Mouse (Mus musculus) stomach, postnatal 0 days (tissue): ENCODE measurements around the gene Mpg. TPM values are rescaled to one million over a fixed set of nuclear protein-coding genes. Genes with fewer than 3 reads are reported as not detected.

ENCODE experiments used
- ATAC-seq: fragments of 200-750 bp; cut with Nextera tagmentation; 2 replicates; pipeline ENCODE4 v1.8.0; 2017; ENCODE audit not compliant: low FRiP score, low TSS enrichment
- DNase-seq: peaks from one replicate; pipeline ENCODE4 v3.0.0-alpha.2; 2016; ENCODE audit warnings: low spot score
- H3K27ac ChIP-seq: fragments of 300-500 bp; sonication (generic); replicated peaks from 2 replicates; pipeline ENCODE4 v1.5.1; 2014; ENCODE audit warnings: mild to moderate bottlenecking, control low read depth
- H3K27me3 ChIP-seq: fragments of 300-500 bp; sonication (generic); 2 replicates; pipeline ENCODE4 v1.6.1; 2014; ENCODE audit warnings: low read length; ENCODE audit not compliant: control insufficient read depth, insufficient read depth
- H3K36me3 ChIP-seq: fragments of 300-500 bp; sonication (generic); 2 replicates; pipeline ENCODE4 v1.6.1; 2014; ENCODE audit warnings: low read length, mixed read lengths; ENCODE audit not compliant: control insufficient read depth, insufficient read depth
- H3K4me1 ChIP-seq: fragments of 300-500 bp; sonication (generic); replicated peaks from 2 replicates; pipeline ENCODE4 v1.6.1; 2014; ENCODE audit warnings: antibody characterized with exemption; ENCODE audit not compliant: control insufficient read depth, insufficient read depth
- H3K4me2 ChIP-seq: fragments of 300-500 bp; sonication (generic); replicated peaks from 2 replicates; pipeline ENCODE4 v1.6.1; 2014; ENCODE audit warnings: low read depth, mild to moderate bottlenecking, control low read depth, moderate library complexity
- H3K4me3 ChIP-seq: fragments of 300-500 bp; sonication (generic); 2 replicates; pipeline ENCODE4 v1.5.1; 2014; ENCODE audit warnings: low read depth, low read length, control low read depth
- H3K9ac ChIP-seq: fragments of 300-500 bp; sonication (generic); 2 replicates; pipeline ENCODE4 v1.6.1; 2014; ENCODE audit warnings: mild to moderate bottlenecking, low read length, control low read depth, mixed read lengths
- H3K9me3 ChIP-seq: fragments of 300-500 bp; sonication (generic); 2 replicates; pipeline ENCODE4 v1.6.1; 2016; ENCODE audit warnings: low read length; ENCODE audit not compliant: control insufficient read depth
- CTCF ChIP-seq: IDR thresholded peaks from 2 replicates; pipeline ENCODE4 v1.5.1; 2016; ENCODE audit warnings: antibody characterized with exemption, low read depth, mild to moderate bottlenecking, moderate library complexity
- EP300 ChIP-seq: optimal IDR thresholded peaks from 2 replicates; pipeline ENCODE3; 2016; ENCODE audit warnings: antibody characterized with exemption
- WGBS: fragments of 180-500 bp; shearing (Covaris S2); extraction: QIAGEN DNeasy Blood & Tissue Kit; methylation state at CpG from one replicate; pipeline ENCODE4 v1.1.7; 2014; 5-methylcytosine and 5-hydroxymethylcytosine counted together
- polyA plus RNA-seq: library from polyadenylated mRNA; unstranded; fragments of >200 nt; fragmentation: Nextera tagmentation; extraction: Ambion mirVana; gene quantifications from 2 replicates; pipeline ENCODE4 v1.2.1, GENCODE M21; 2015

Mpg gene
- polyA plus RNA-seq = 19.9 and 22.1 TPM in 2 replicates

DNA sequence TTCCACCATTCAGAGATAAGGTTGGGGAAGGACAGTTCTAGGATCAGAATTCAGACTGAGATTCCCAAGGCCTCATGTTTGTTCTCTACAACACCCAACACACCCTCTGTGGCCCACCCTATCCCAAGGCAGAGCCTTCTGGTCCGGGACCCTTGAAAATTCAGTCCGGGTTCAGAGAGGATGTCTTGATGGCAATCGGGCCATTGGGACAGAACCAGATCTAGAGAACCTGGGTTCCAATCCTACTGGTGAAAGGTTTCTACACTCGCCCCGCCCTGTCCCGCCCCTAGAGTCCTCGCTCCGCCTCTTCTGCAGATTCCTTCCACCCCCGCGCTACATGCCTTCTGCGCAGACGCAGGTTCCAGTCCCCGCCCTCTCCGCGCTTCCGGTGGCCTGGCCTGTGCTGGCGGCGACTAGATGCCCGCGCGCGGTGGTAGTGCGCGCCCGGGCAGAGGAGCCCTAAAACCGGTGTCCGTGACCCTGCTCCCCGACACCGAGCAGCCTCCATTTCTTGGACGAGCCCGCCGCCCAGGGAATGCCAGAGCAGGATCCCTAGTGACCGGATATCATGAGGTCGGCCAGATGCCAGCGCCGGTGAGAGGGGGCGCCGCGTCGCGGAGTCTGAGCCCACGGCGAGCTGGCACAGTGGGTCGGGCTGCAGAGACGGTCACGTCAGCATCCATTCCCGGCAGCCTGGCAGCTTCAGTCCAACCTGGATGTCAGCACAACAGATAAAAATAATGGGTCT, at the start of gene Mpg:
Gene Mpg (plus strand): TSS at position 382 of the 748 bp plus-strand sequence.
- Histone ChIP-seq H3K36me3 (peaks cover 4% of the 10 kb centered on the region), H3K9me3 (no peaks in the 10 kb centered on the region), H3K27me3 (no peaks in the 10 kb centered on the region), H3K9ac (peak within 1 kb of the TSS; percentile 74), H3K4me3 (peak within 1 kb of the TSS; percentile 65), H3K4me2 (peak within 1 kb of the TSS; percentile 89), H3K27ac (peak within 1 kb of the TSS; percentile 93), H3K4me1 (peaks cover 25% of the 10 kb centered on the region)
- no peak for TF ChIP-seq EP300
- no peak; the same call in 1 of the 2 replicates for TF ChIP-seq CTCF
- ATAC-seq (peak; percentile 79), DNase-seq (peak; percentile 94)
- 3% methylated on average over 47 of the region's 47 CpGs for WGBS

- no peaks in the 10 kb centered on the region for H3K36me3 ChIP-seq
- ATAC-seq (no peak), DNase-seq (no peak)
- no peaks in the 10 kb centered on the region for H3K4me1 ChIP-seq
- H3K9ac ChIP-seq = no peak overlapping the region
- 53% methylated on average over 1 of the region's 1 CpGs for WGBS
- no peaks in the 10 kb centered on the region for H3K9me3 ChIP-seq
- H3K4me3 ChIP-seq = no peak overlapping the region
- H3K27ac ChIP-seq = no peak overlapping the region
- no peak overlapping the region for H3K4me2 ChIP-seq
- no peaks in the 10 kb centered on the region for H3K27me3 ChIP-seq
- TF ChIP-seq EP300 (no peak), CTCF (no peak)
Observed at GRCm38 (mm10) chr11:32178506-32178905, 47.8 kb upstream of the Mpg start.

DNA sequence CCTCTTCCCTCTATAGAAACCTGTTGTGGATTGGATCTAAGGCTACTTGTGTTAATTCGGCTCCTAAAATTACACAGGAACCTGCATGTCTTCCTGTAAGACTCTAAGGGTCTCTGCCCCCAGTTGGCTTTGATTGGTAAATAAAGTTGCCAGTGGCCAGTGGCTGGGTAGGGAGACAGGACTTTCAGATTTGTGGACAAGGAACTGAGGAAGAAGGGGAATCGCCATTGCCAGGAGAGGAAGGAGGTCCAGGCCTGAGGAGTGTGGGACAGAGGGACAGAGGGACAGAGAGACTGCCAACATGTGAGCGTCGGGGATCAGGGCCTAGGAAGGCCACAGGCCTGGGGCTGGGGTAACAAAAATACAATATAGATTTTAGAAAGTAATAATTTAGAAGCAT, 45.1 kb upstream of the Mpg start:
- DNase-seq = no peak

DNA sequence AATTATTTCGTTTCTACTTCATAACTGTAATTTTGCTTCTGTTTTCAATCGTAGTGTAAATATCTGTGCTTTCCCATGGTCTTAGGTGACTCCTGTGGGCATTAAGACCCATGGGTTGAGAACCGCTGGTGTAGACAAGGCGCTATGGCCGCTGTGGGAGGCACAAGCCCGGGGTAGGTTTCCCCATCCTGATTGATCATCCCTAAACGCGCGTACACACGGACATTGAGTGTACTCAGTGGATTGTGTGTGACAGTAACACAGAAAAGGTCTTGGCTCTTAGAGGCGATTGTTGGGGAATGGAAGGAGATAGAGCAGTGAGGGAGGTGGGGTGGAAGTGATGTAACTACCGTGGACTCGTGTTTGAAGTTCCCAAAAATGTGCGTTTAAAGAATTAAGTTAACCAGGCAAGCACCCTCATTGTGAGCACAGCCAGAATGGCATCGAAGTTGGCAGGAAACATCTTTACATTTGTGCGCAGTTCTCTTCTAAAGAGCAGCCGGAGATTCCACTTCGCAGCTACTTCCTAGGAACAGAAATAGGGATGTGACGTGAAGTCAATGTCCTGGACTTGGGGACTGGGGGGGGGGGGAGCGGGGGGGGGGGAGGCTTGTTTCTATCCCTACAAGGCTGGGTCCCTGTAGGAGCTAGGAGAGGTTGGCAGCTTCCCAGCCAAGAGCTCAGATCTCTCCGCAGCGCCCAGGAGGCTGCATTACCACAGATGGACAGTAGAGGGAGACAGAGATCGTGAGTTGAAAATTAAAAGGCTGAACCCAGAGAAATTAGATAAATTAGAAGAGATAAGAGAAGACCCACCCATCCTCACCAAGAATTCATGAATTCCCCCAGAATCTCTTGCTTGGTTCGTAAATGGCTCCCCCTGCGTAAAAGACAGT, 44.1 kb upstream of the Mpg start:
- H3K36me3 ChIP-seq = no peaks in the 10 kb centered on the region
- H3K4me3 ChIP-seq = no peak overlapping the region
- H3K9ac ChIP-seq = no peak overlapping the region
- H3K27ac ChIP-seq = no peak overlapping the region
- no peaks in the 10 kb centered on the region for H3K9me3 ChIP-seq
- no peaks in the 10 kb centered on the region for H3K27me3 ChIP-seq
- WGBS = 42% methylated on average over 24 of the region's 25 CpGs
- DNase-seq = peak; percentile 76
- ATAC-seq = no peak
- H3K4me2 ChIP-seq = no peak overlapping the region
- TF ChIP-seq CTCF (peak; percentile 91), EP300 (no peak)
- H3K4me1 ChIP-seq = no peaks in the 10 kb centered on the region

More for the DNA sequence above, 45.1 kb upstream of the Mpg start:
- Histone ChIP-seq H3K9ac (no peak overlapping the region), H3K4me2 (no peak overlapping the region), H3K27ac (no peak overlapping the region), H3K27me3 (no peaks in the 10 kb centered on the region), H3K4me3 (no peak overlapping the region), H3K9me3 (no peaks in the 10 kb centered on the region), H3K36me3 (no peaks in the 10 kb centered on the region), H3K4me1 (no peaks in the 10 kb centered on the region)
- ATAC-seq = no peak
- 79% methylated on average over 4 of the region's 4 CpGs for WGBS
- TF ChIP-seq EP300 (no peak), CTCF (no peak)

- 87% methylated on average over 8 of the region's 8 CpGs for WGBS
- Histone ChIP-seq H3K9ac (no peak overlapping the region), H3K4me2 (no peak overlapping the region), H3K36me3 (no peaks in the 10 kb centered on the region), H3K4me3 (no peak overlapping the region), H3K27ac (no peak overlapping the region), H3K9me3 (no peaks in the 10 kb centered on the region), H3K4me1 (no peaks in the 10 kb centered on the region), H3K27me3 (no peaks in the 10 kb centered on the region)
- ATAC-seq (no peak), DNase-seq (no peak)
- TF ChIP-seq CTCF = no peak
- TF ChIP-seq EP300 = no peak
Observed at GRCm38 (mm10) chr11:32184469-32184868, 41.8 kb upstream of the Mpg start.

- Histone ChIP-seq H3K4me2 (no peak overlapping the region), H3K9me3 (no peaks in the 10 kb centered on the region), H3K27ac (no peak overlapping the region), H3K4me3 (no peak overlapping the region), H3K36me3 (no peaks in the 10 kb centered on the region), H3K9ac (no peak overlapping the region), H3K4me1 (no peaks in the 10 kb centered on the region), H3K27me3 (no peaks in the 10 kb centered on the region)
- ATAC-seq (no peak), DNase-seq (no peak)
- TF ChIP-seq CTCF (no peak), EP300 (no peak)
- 88% methylated on average over 3 of the region's 3 CpGs for WGBS
Observed at GRCm38 (mm10) chr11:32186031-32186430, 40.3 kb upstream of the Mpg start.
